Mouse (Mus musculus): ENCODE results near the gene Gm28047. TPM values are rescaled to one million over a fixed set of nuclear protein-coding genes. Genes with fewer than 3 reads are reported as not detected.

Gene Gm28047
- total and polyA plus RNA-seq, 2 experiments from 2014 or later = 1.1 TPM; not detected in 1

- TF ChIP-seq CTCF (IDR thresholded peaks at IDR 0.05; ENCODE audit: low read depth) = peak; percentile 59
- no peak overlapping the region for H3K4me2 ChIP-seq (ENCODE audit: low read depth, low read length)
- DNase-seq (ENCODE audit: low spot score) = peak; percentile 19
- H3K27me3 ChIP-seq (ENCODE audit: insufficient read depth, low read length) = no peaks in the 10 kb centered on the region
- no peak overlapping the region for H3K9ac ChIP-seq (replicated peaks; ENCODE audit: low read length)
- H3K36me3 ChIP-seq (ENCODE audit: insufficient read depth, low read length) = peaks cover 11% of the 10 kb centered on the region; the same call in 1 of the 2 replicates
- H3K9me3 ChIP-seq (ENCODE audit: low read length) = no peaks in the 10 kb centered on the region
- H3K27ac ChIP-seq = no peak overlapping the region
- ATAC-seq = no peak
- H3K4me3 ChIP-seq (ENCODE audit: low read length) = no peak overlapping the region
- H3K4me1 ChIP-seq (ENCODE audit: insufficient read depth, low read length) = no peaks in the 10 kb centered on the region
Observed at GRCm38 (mm10) chr15:102557580-102557979, 67.3 kb downstream of the Gm28047 start.

- DNase-seq (ENCODE audit: low spot score) = no peak
- H3K36me3 ChIP-seq (ENCODE audit: insufficient read depth, low read length) = peaks cover 16% of the 10 kb centered on the region; the same call in 1 of the 2 replicates
- TF ChIP-seq CTCF (IDR thresholded peaks at IDR 0.05; ENCODE audit: low read depth) = no peak
Observed at GRCm38 (mm10) chr15:102555581-102555980, 69.3 kb downstream of the Gm28047 start.

GRCm38 (mm10) chr15:102552599-102552998 lies 72.3 kb downstream of the Gm28047 start:
- peaks cover 18% of the 10 kb centered on the region; the same call in 1 of the 2 replicates for H3K36me3 ChIP-seq (ENCODE audit: insufficient read depth, low read length)
- no peak overlapping the region for H3K4me2 ChIP-seq (ENCODE audit: low read depth, low read length)
- no peak overlapping the region for H3K9ac ChIP-seq (replicated peaks; ENCODE audit: low read length)
- no peaks in the 10 kb centered on the region for H3K4me1 ChIP-seq (ENCODE audit: insufficient read depth, low read length)
- no peak for TF ChIP-seq CTCF (IDR thresholded peaks at IDR 0.05; ENCODE audit: low read depth)
- H3K27ac ChIP-seq = no peak overlapping the region
- no peak for DNase-seq (ENCODE audit: low spot score)
- no peaks in the 10 kb centered on the region for H3K27me3 ChIP-seq (ENCODE audit: insufficient read depth, low read length)
- no peak for ATAC-seq
- WGBS = 97% methylated on average over 5 of the region's 5 CpGs
- no peaks in the 10 kb centered on the region for H3K9me3 ChIP-seq (ENCODE audit: low read length)
- no peak overlapping the region for H3K4me3 ChIP-seq (ENCODE audit: low read length)

More at GRCm38 (mm10) chr15:102555581-102555980, 69.3 kb downstream of the Gm28047 start:
- H3K4me3 ChIP-seq (ENCODE audit: low read length) = no peak overlapping the region
- H3K27me3 ChIP-seq (ENCODE audit: insufficient read depth, low read length) = no peaks in the 10 kb centered on the region
- H3K9ac ChIP-seq (replicated peaks; ENCODE audit: low read length) = no peak overlapping the region
- no peak for ATAC-seq
- no peaks in the 10 kb centered on the region for H3K4me1 ChIP-seq (ENCODE audit: insufficient read depth, low read length)
- 98% methylated on average over 1 of the region's 1 CpGs for WGBS
- H3K4me2 ChIP-seq (ENCODE audit: low read depth, low read length) = no peak overlapping the region
- H3K9me3 ChIP-seq (ENCODE audit: low read length) = no peaks in the 10 kb centered on the region
- H3K27ac ChIP-seq = no peak overlapping the region

GRCm38 (mm10) chr15:102547478-102547877 lies 77.4 kb downstream of the Gm28047 start:
- Histone ChIP-seq H3K4me3 (ENCODE audit: low read length) (no peak overlapping the region), H3K27ac (peak overlapping the region; percentile 77), H3K4me1 (ENCODE audit: insufficient read depth, low read length) (peaks cover 10% of the 10 kb centered on the region), H3K36me3 (ENCODE audit: insufficient read depth, low read length) (peaks cover 23% of the 10 kb centered on the region; the same call in 1 of the 2 replicates), H3K27me3 (ENCODE audit: insufficient read depth, low read length) (no peaks in the 10 kb centered on the region), H3K9me3 (ENCODE audit: low read length) (no peaks in the 10 kb centered on the region), H3K9ac (replicated peaks; ENCODE audit: low read length) (no peak overlapping the region), H3K4me2 (ENCODE audit: low read depth, low read length) (no peak overlapping the region)
- ATAC-seq (peak; percentile 84), DNase-seq (ENCODE audit: low spot score) (peak; percentile 89)
- WGBS = 50% methylated on average over 3 of the region's 3 CpGs
- TF ChIP-seq CTCF (IDR thresholded peaks at IDR 0.05; ENCODE audit: low read depth) = no peak

GRCm38 (mm10) chr15:102546677-102547427 lies 78.0 kb downstream of the Gm28047 start:
- 48% methylated on average over 3 of the region's 3 CpGs for WGBS
- Histone ChIP-seq H3K4me3 (ENCODE audit: low read length) (no peak overlapping the region), H3K27ac (peak overlapping the region; percentile 77), H3K36me3 (ENCODE audit: insufficient read depth, low read length) (peaks cover 18% of the 10 kb centered on the region; the same call in 1 of the 2 replicates), H3K4me1 (ENCODE audit: insufficient read depth, low read length) (peaks cover 10% of the 10 kb centered on the region), H3K27me3 (ENCODE audit: insufficient read depth, low read length) (no peaks in the 10 kb centered on the region), H3K4me2 (ENCODE audit: low read depth, low read length) (no peak overlapping the region), H3K9me3 (ENCODE audit: low read length) (no peaks in the 10 kb centered on the region), H3K9ac (replicated peaks; ENCODE audit: low read length) (no peak overlapping the region)
- TF ChIP-seq CTCF (IDR thresholded peaks at IDR 0.05; ENCODE audit: low read depth) = no peak
- DNase-seq (ENCODE audit: low spot score) (peak; percentile 89), ATAC-seq (peak; percentile 73)

GRCm38 (mm10) chr15:102546246-102546645 lies 78.6 kb downstream of the Gm28047 start:
- peaks cover 10% of the 10 kb centered on the region for H3K4me1 ChIP-seq (ENCODE audit: insufficient read depth, low read length)
- H3K9ac ChIP-seq (replicated peaks; ENCODE audit: low read length) = no peak overlapping the region
- peak overlapping the region; percentile 77; the same call in 1 of the 2 replicates for H3K27ac ChIP-seq

GRCm38 (mm10) chr15:102544801-102545200 lies 80.1 kb downstream of the Gm28047 start:
- peaks cover 10% of the 10 kb centered on the region for H3K4me1 ChIP-seq (ENCODE audit: insufficient read depth, low read length)
- no peak for ATAC-seq
- no peak overlapping the region for H3K4me2 ChIP-seq (ENCODE audit: low read depth, low read length)
- no peak overlapping the region for H3K27ac ChIP-seq
- no peak overlapping the region for H3K9ac ChIP-seq (replicated peaks; ENCODE audit: low read length)
- WGBS = 79% methylated on average over 4 of the region's 4 CpGs
- DNase-seq (ENCODE audit: low spot score) = peak; percentile 25
- H3K9me3 ChIP-seq (ENCODE audit: low read length) = no peaks in the 10 kb centered on the region
- H3K36me3 ChIP-seq (ENCODE audit: insufficient read depth, low read length) = peaks cover 20% of the 10 kb centered on the region; the same call in 1 of the 2 replicates
- no peaks in the 10 kb centered on the region for H3K27me3 ChIP-seq (ENCODE audit: insufficient read depth, low read length)
- H3K4me3 ChIP-seq (ENCODE audit: low read length) = no peak overlapping the region
- no peak for TF ChIP-seq CTCF (IDR thresholded peaks at IDR 0.05; ENCODE audit: low read depth)

More at GRCm38 (mm10) chr15:102546246-102546645, 78.6 kb downstream of the Gm28047 start:
- DNase-seq (ENCODE audit: low spot score) (no peak), ATAC-seq (no peak)
- 68% methylated on average over 3 of the region's 3 CpGs for WGBS
- H3K4me3 ChIP-seq (ENCODE audit: low read length) = no peak overlapping the region
- H3K36me3 ChIP-seq (ENCODE audit: insufficient read depth, low read length) = peaks cover 17% of the 10 kb centered on the region; the same call in 1 of the 2 replicates
- no peaks in the 10 kb centered on the region for H3K9me3 ChIP-seq (ENCODE audit: low read length)
- no peak for TF ChIP-seq CTCF (IDR thresholded peaks at IDR 0.05; ENCODE audit: low read depth)
- H3K4me2 ChIP-seq (ENCODE audit: low read depth, low read length) = no peak overlapping the region
- no peaks in the 10 kb centered on the region for H3K27me3 ChIP-seq (ENCODE audit: insufficient read depth, low read length)

All from hindbrain, postnatal 0 days (tissue).